Mouse (Mus musculus) neural tube, embryonic 13.5 days (tissue): ENCODE measurements at regions not wholly inside any gene's neighbourhood (a gene's known extent, or its start where the extent isn't known, plus 50 kb on each side); places are given as distances from the start of the nearest gene placed in this dataset.

Source experiments
- ATAC-seq: fragments of 200-750 bp; cut with Nextera tagmentation; 2 replicates; pipeline ENCODE4 v1.8.0; 2017; ENCODE audit warnings: low read depth, mild to moderate bottlenecking, moderate TSS enrichment, moderate library complexity
- H3K27ac ChIP-seq: fragments of 300-500 bp; sonication (generic); replicated peaks from 2 replicates; pipeline ENCODE4 v1.5.1; 2015; ENCODE audit warnings: moderate library complexity, mild to moderate bottlenecking, inconsistent platforms
- H3K27me3 ChIP-seq: fragments of 300-500 bp; sonication (generic); 2 replicates; pipeline ENCODE4 v1.6.1; 2015; ENCODE audit warnings: mild to moderate bottlenecking, inconsistent platforms
- H3K36me3 ChIP-seq: fragments of 300-500 bp; sonication (generic); 2 replicates; pipeline ENCODE4 v1.6.1; 2015; ENCODE audit warnings: mild to moderate bottlenecking, inconsistent platforms
- H3K4me1 ChIP-seq: fragments of 300-500 bp; sonication (generic); replicated peaks from 2 replicates; pipeline ENCODE4 v1.6.1; 2015; ENCODE audit warnings: inconsistent platforms
- H3K4me2 ChIP-seq: fragments of 300-500 bp; sonication (generic); 2 replicates; pipeline ENCODE4 v1.6.1; 2015; ENCODE audit warnings: inconsistent platforms, mild to moderate bottlenecking, moderate library complexity
- H3K4me3 ChIP-seq: fragments of 300-500 bp; sonication (generic); 2 replicates; pipeline ENCODE4 v1.5.1; 2015; ENCODE audit warnings: mild to moderate bottlenecking, inconsistent platforms
- H3K9ac ChIP-seq: fragments of 300-500 bp; sonication (generic); 2 replicates; pipeline ENCODE4 v1.6.1; 2015; ENCODE audit warnings: moderate library complexity, mild to moderate bottlenecking, inconsistent platforms
- H3K9me3 ChIP-seq: fragments of 300-500 bp; sonication (generic); 2 replicates; pipeline ENCODE4 v1.6.1; 2016; ENCODE audit warnings: inconsistent platforms
- WGBS: fragments of 180-500 bp; shearing (Covaris S2); methylation state at CpG from one replicate; pipeline ENCODE4 v1.1.7; 2015; 5-methylcytosine and 5-hydroxymethylcytosine counted together

- Histone ChIP-seq H3K27me3 (no peaks in the 10 kb centered on the region), H3K36me3 (no peaks in the 10 kb centered on the region), H3K4me1 (peaks cover 37% of the 10 kb centered on the region), H3K9ac (no peak overlapping the region), H3K4me2 (no peak overlapping the region), H3K4me3 (no peak overlapping the region), H3K9me3 (no peaks in the 10 kb centered on the region), H3K27ac (peak overlapping the region; percentile 81)
- ATAC-seq = 0 out of 2 replicates have a peak, but pooled peaks have one; percentile 40
- WGBS = 59% methylated on average over 4 of the region's 4 CpGs
These were observed 400.1 kb downstream of the Ttll7 start for GRCm38 (mm10) chr3:147252226-147252788.

- peak overlapping the region; percentile 81 for H3K27ac ChIP-seq
- 42% methylated on average over 6 of the region's 6 CpGs for WGBS
- H3K4me3 ChIP-seq = no peak overlapping the region
- H3K9ac ChIP-seq = no peak overlapping the region
- H3K4me1 ChIP-seq = peaks cover 37% of the 10 kb centered on the region
- no peaks in the 10 kb centered on the region for H3K36me3 ChIP-seq
- H3K27me3 ChIP-seq = no peaks in the 10 kb centered on the region
- H3K4me2 ChIP-seq = no peak overlapping the region
- no peaks in the 10 kb centered on the region for H3K9me3 ChIP-seq
- peak; percentile 36; the same call in 1 of the 2 replicates for ATAC-seq
These were observed 400.6 kb downstream of the Ttll7 start for GRCm38 (mm10) chr3:147252812-147253211.

GRCm38 (mm10) chr3:147254454-147254853 is 402.3 kb downstream of the Ttll7 start:
- Histone ChIP-seq H3K4me2 (no peak overlapping the region), H3K4me1 (peaks cover 37% of the 10 kb centered on the region), H3K36me3 (no peaks in the 10 kb centered on the region), H3K27me3 (no peaks in the 10 kb centered on the region), H3K9ac (no peak overlapping the region), H3K27ac (peak overlapping the region; percentile 61), H3K4me3 (no peak overlapping the region), H3K9me3 (no peaks in the 10 kb centered on the region)
- no peak for ATAC-seq
- WGBS = 31% methylated on average over 5 of the region's 5 CpGs

GRCm38 (mm10) chr3:147260958-147261595 is 408.9 kb downstream of the Ttll7 start:
- Histone ChIP-seq H3K4me2 (no peak overlapping the region), H3K4me3 (no peak overlapping the region), H3K4me1 (no peaks in the 10 kb centered on the region), H3K9ac (no peak overlapping the region), H3K27me3 (no peaks in the 10 kb centered on the region), H3K9me3 (no peaks in the 10 kb centered on the region), H3K36me3 (no peaks in the 10 kb centered on the region), H3K27ac (no peak overlapping the region)
- no peak for ATAC-seq
- 89% methylated on average over 10 of the region's 10 CpGs for WGBS

- 70% methylated on average over 5 of the region's 5 CpGs for WGBS
- no peak for ATAC-seq
- Histone ChIP-seq H3K27me3 (no peaks in the 10 kb centered on the region), H3K9ac (no peak overlapping the region), H3K9me3 (no peaks in the 10 kb centered on the region), H3K36me3 (no peaks in the 10 kb centered on the region), H3K4me1 (no peaks in the 10 kb centered on the region), H3K4me3 (no peak overlapping the region), H3K27ac (no peak overlapping the region), H3K4me2 (no peak overlapping the region)
These were observed 414.4 kb downstream of the Ttll7 start for GRCm38 (mm10) chr3:147266556-147266955.

- Histone ChIP-seq H3K27me3 (no peaks in the 10 kb centered on the region), H3K4me1 (no peaks in the 10 kb centered on the region), H3K4me2 (no peak overlapping the region), H3K9me3 (no peaks in the 10 kb centered on the region), H3K4me3 (no peak overlapping the region), H3K36me3 (no peaks in the 10 kb centered on the region), H3K27ac (no peak overlapping the region), H3K9ac (no peak overlapping the region)
- no peak for ATAC-seq
- 77% methylated on average over 3 of the region's 3 CpGs for WGBS
These were observed 421.3 kb downstream of the Ttll7 start for GRCm38 (mm10) chr3:147273446-147273845.

GRCm38 (mm10) chr3:147278602-147279001 is 426.4 kb downstream of the Ttll7 start:
- H3K9ac ChIP-seq = no peak overlapping the region
- H3K27ac ChIP-seq = no peak overlapping the region
- H3K27me3 ChIP-seq = no peaks in the 10 kb centered on the region
- no peak for ATAC-seq
- H3K4me3 ChIP-seq = no peak overlapping the region
- no peaks in the 10 kb centered on the region for H3K36me3 ChIP-seq
- H3K4me2 ChIP-seq = no peak overlapping the region
- H3K9me3 ChIP-seq = no peaks in the 10 kb centered on the region
- H3K4me1 ChIP-seq = no peaks in the 10 kb centered on the region

- no peaks in the 10 kb centered on the region for H3K4me1 ChIP-seq
- no peak overlapping the region for H3K4me3 ChIP-seq
- no peaks in the 10 kb centered on the region for H3K36me3 ChIP-seq
- WGBS = 90% methylated on average over 9 of the region's 9 CpGs
- no peaks in the 10 kb centered on the region for H3K9me3 ChIP-seq
- H3K9ac ChIP-seq = no peak overlapping the region
- H3K4me2 ChIP-seq = no peak overlapping the region
- H3K27ac ChIP-seq = no peak overlapping the region
- no peaks in the 10 kb centered on the region for H3K27me3 ChIP-seq
- ATAC-seq = no peak
These were observed 431.6 kb downstream of the Ttll7 start for GRCm38 (mm10) chr3:147283724-147284123.

- ATAC-seq = no peak
- Histone ChIP-seq H3K4me3 (no peak overlapping the region), H3K27ac (no peak overlapping the region), H3K4me1 (no peaks in the 10 kb centered on the region), H3K9me3 (no peaks in the 10 kb centered on the region), H3K4me2 (no peak overlapping the region), H3K27me3 (no peaks in the 10 kb centered on the region), H3K36me3 (no peaks in the 10 kb centered on the region), H3K9ac (no peak overlapping the region)
- WGBS = 90% methylated on average over 4 of the region's 4 CpGs
These were observed 432.2 kb downstream of the Ttll7 start for GRCm38 (mm10) chr3:147284357-147284756.

- H3K9me3 ChIP-seq = no peaks in the 10 kb centered on the region
- ATAC-seq = no peak
- WGBS = 65% methylated on average over 5 of the region's 5 CpGs
- no peaks in the 10 kb centered on the region for H3K27me3 ChIP-seq
- H3K4me3 ChIP-seq = no peak overlapping the region
- H3K9ac ChIP-seq = no peak overlapping the region
- H3K27ac ChIP-seq = no peak overlapping the region
- no peak overlapping the region for H3K4me2 ChIP-seq
- no peaks in the 10 kb centered on the region for H3K4me1 ChIP-seq
- no peaks in the 10 kb centered on the region for H3K36me3 ChIP-seq
These were observed 433.3 kb downstream of the Ttll7 start for GRCm38 (mm10) chr3:147285496-147285895.

GRCm38 (mm10) chr3:147287503-147287902 is 435.3 kb downstream of the Ttll7 start:
- ATAC-seq = no peak
- Histone ChIP-seq H3K9ac (no peak overlapping the region), H3K36me3 (no peaks in the 10 kb centered on the region), H3K27me3 (no peaks in the 10 kb centered on the region), H3K4me2 (no peak overlapping the region), H3K4me1 (no peaks in the 10 kb centered on the region), H3K9me3 (no peaks in the 10 kb centered on the region), H3K4me3 (no peak overlapping the region), H3K27ac (no peak overlapping the region)
- 79% methylated on average over 8 of the region's 8 CpGs for whole genome bisulfite sequencing

- H3K36me3 ChIP-seq = no peaks in the 10 kb centered on the region
- H3K4me2 ChIP-seq = no peak overlapping the region
- no peak overlapping the region for H3K27ac ChIP-seq
- H3K9me3 ChIP-seq = no peaks in the 10 kb centered on the region
- no peak overlapping the region for H3K9ac ChIP-seq
- H3K27me3 ChIP-seq = no peaks in the 10 kb centered on the region
- H3K4me3 ChIP-seq = no peak overlapping the region
- H3K4me1 ChIP-seq = no peaks in the 10 kb centered on the region
- no peak for ATAC-seq
- WGBS = 77% methylated on average over 10 of the region's 10 CpGs
These were observed 439.6 kb downstream of the Ttll7 start for GRCm38 (mm10) chr3:147291696-147292327.
